Mouse (Mus musculus) embryonic facial prominence, embryonic 15.5 days (tissue): Measurements from ENCODE around the gene Daam2. TPM values are rescaled to one million over a fixed set of nuclear protein-coding genes. Genes with fewer than 3 reads are reported as not detected.
A peak's percentile ranks its signal among the peaks of the same experiment; 100 is the strongest.

Experiments used
- ATAC-seq: fragments of 200-750 bp; cut with Nextera tagmentation; 2 replicates; pipeline ENCODE4 v1.8.0; 2017; ENCODE audit warnings: low read depth, moderate TSS enrichment; ENCODE audit not compliant: insufficient number of reproducible peaks, low FRiP score, low TSS enrichment
- H3K27ac ChIP-seq: fragments of 300-500 bp; sonication (generic); replicated peaks from 2 replicates; pipeline ENCODE4 v1.5.1; 2015; ENCODE audit warnings: mild to moderate bottlenecking, inconsistent platforms
- H3K27me3 ChIP-seq: fragments of 300-500 bp; sonication (generic); 2 replicates; pipeline ENCODE4 v1.6.1; 2015; ENCODE audit warnings: inconsistent platforms
- H3K36me3 ChIP-seq: fragments of 300-500 bp; sonication (generic); 2 replicates; pipeline ENCODE4 v1.6.1; 2015; ENCODE audit warnings: mild to moderate bottlenecking, inconsistent platforms
- H3K4me1 ChIP-seq: fragments of 300-500 bp; sonication (generic); 2 replicates; pipeline ENCODE4 v1.6.1; 2015; ENCODE audit warnings: inconsistent platforms
- H3K4me2 ChIP-seq: fragments of 300-500 bp; sonication (generic); replicated peaks from 2 replicates; pipeline ENCODE4 v1.6.1; 2015; ENCODE audit warnings: mild to moderate bottlenecking, inconsistent platforms
- H3K4me3 ChIP-seq: fragments of 300-500 bp; sonication (generic); replicated peaks from 2 replicates; pipeline ENCODE4 v1.5.1; 2015; ENCODE audit warnings: mild to moderate bottlenecking, inconsistent platforms
- H3K9ac ChIP-seq: fragments of 300-500 bp; sonication (generic); 2 replicates; pipeline ENCODE4 v1.6.1; 2015; ENCODE audit warnings: inconsistent platforms
- H3K9me3 ChIP-seq: fragments of 300-500 bp; sonication (generic); replicated peaks from 2 replicates; pipeline ENCODE4 v1.6.1; 2016; ENCODE audit warnings: inconsistent platforms
- WGBS: fragments of 180-500 bp; shearing (Covaris S2); methylation state at CpG from one replicate; pipeline ENCODE4 v1.1.7; 2015; 5-methylcytosine and 5-hydroxymethylcytosine counted together
- polyA plus RNA-seq: library from polyadenylated mRNA; unstranded; fragments of >200 nt; fragmentation: Nextera tagmentation; extraction: Ambion mirVana; gene quantifications from 2 replicates; pipeline ENCODE4 v1.2.1, GENCODE M21; 2015

Gene Daam2
- polyA plus RNA-seq, 1 experiment from 2014 or later, result 13.1 TPM

GRCm38 (mm10) chr17:49481876-49482275 is 82.3 kb downstream of the Daam2 start:
- Histone ChIP-seq H3K4me3 (no peak overlapping the region), H3K9me3 (no peaks in the 10 kb centered on the region), H3K36me3 (peaks cover 51% of the 10 kb centered on the region), H3K27me3 (no peaks in the 10 kb centered on the region), H3K4me1 (no peaks in the 10 kb centered on the region), H3K9ac (no peak overlapping the region), H3K27ac (no peak overlapping the region), H3K4me2 (no peak overlapping the region)
- no peak for ATAC-seq
- WGBS, result 89% methylated on average over 3 of the region's 3 CpGs

GRCm38 (mm10) chr17:49477370-49477769 is 86.8 kb downstream of the Daam2 start:
- Histone ChIP-seq H3K9me3 (no peaks in the 10 kb centered on the region), H3K4me3 (no peak overlapping the region), H3K4me1 (peaks cover 7% of the 10 kb centered on the region; the same call in 1 of the 2 replicates), H3K36me3 (peaks cover 44% of the 10 kb centered on the region), H3K27ac (no peak overlapping the region), H3K9ac (no peak overlapping the region), H3K4me2 (no peak overlapping the region), H3K27me3 (no peaks in the 10 kb centered on the region)
- 68% methylated on average over 4 of the region's 4 CpGs for WGBS
- no peak for ATAC-seq

- Histone ChIP-seq H3K4me3 (no peak overlapping the region), H3K9me3 (no peaks in the 10 kb centered on the region), H3K4me1 (peaks cover 7% of the 10 kb centered on the region; the same call in 1 of the 2 replicates), H3K27me3 (no peaks in the 10 kb centered on the region), H3K4me2 (no peak overlapping the region), H3K27ac (no peak overlapping the region), H3K9ac (no peak overlapping the region), H3K36me3 (peaks cover 43% of the 10 kb centered on the region)
- ATAC-seq, result no peak
- 75% methylated on average over 1 of the region's 1 CpGs for WGBS
Measured at GRCm38 (mm10) chr17:49475174-49475573, 89.0 kb downstream of the Daam2 start.

GRCm38 (mm10) chr17:49474051-49474450 is 90.1 kb downstream of the Daam2 start:
- peaks cover 40% of the 10 kb centered on the region for H3K36me3 ChIP-seq
- H3K27ac ChIP-seq, result no peak overlapping the region
- H3K4me1 ChIP-seq, result peaks cover 7% of the 10 kb centered on the region; the same call in 1 of the 2 replicates
- WGBS, result 77% methylated on average over 4 of the region's 4 CpGs
- no peaks in the 10 kb centered on the region for H3K27me3 ChIP-seq
- H3K9me3 ChIP-seq, result no peaks in the 10 kb centered on the region
- H3K4me3 ChIP-seq, result no peak overlapping the region
- no peak for ATAC-seq
- H3K4me2 ChIP-seq, result no peak overlapping the region
- H3K9ac ChIP-seq, result no peak overlapping the region

GRCm38 (mm10) chr17:49472626-49473025 is 91.5 kb downstream of the Daam2 start:
- H3K27me3 ChIP-seq, result no peaks in the 10 kb centered on the region
- H3K36me3 ChIP-seq, result peaks cover 34% of the 10 kb centered on the region
- H3K4me2 ChIP-seq, result no peak overlapping the region
- peak; percentile 47; the same call in 1 of the 2 replicates for ATAC-seq
- H3K9ac ChIP-seq, result no peak overlapping the region
- peaks cover 7% of the 10 kb centered on the region; the same call in 1 of the 2 replicates for H3K4me1 ChIP-seq
- WGBS, result 53% methylated on average over 8 of the region's 8 CpGs
- H3K4me3 ChIP-seq, result no peak overlapping the region
- no peak overlapping the region for H3K27ac ChIP-seq
- no peaks in the 10 kb centered on the region for H3K9me3 ChIP-seq

- ATAC-seq, result no peak
- no peak overlapping the region for H3K9ac ChIP-seq
- no peak overlapping the region for H3K4me3 ChIP-seq
- H3K9me3 ChIP-seq, result no peaks in the 10 kb centered on the region
- H3K27me3 ChIP-seq, result no peaks in the 10 kb centered on the region
- no peak overlapping the region for H3K4me2 ChIP-seq
- H3K36me3 ChIP-seq, result peaks cover 43% of the 10 kb centered on the region
- no peak overlapping the region for H3K27ac ChIP-seq
- H3K4me1 ChIP-seq, result no peaks in the 10 kb centered on the region; the same call in 1 of the 2 replicates
- 29% methylated on average over 4 of the region's 4 CpGs for WGBS
Measured at GRCm38 (mm10) chr17:49468223-49468622, 95.9 kb downstream of the Daam2 start.

- Histone ChIP-seq H3K4me3 (no peak overlapping the region), H3K9ac (no peak overlapping the region), H3K36me3 (peaks cover 42% of the 10 kb centered on the region), H3K4me1 (no peaks in the 10 kb centered on the region), H3K4me2 (no peak overlapping the region), H3K27ac (no peak overlapping the region), H3K9me3 (no peaks in the 10 kb centered on the region), H3K27me3 (no peaks in the 10 kb centered on the region)
- ATAC-seq, result no peak
- WGBS, result 83% methylated on average over 3 of the region's 3 CpGs
Measured at GRCm38 (mm10) chr17:49464884-49465283, 99.3 kb downstream of the Daam2 start.

- H3K27ac ChIP-seq, result no peak overlapping the region
- H3K9me3 ChIP-seq, result no peaks in the 10 kb centered on the region
- no peaks in the 10 kb centered on the region for H3K27me3 ChIP-seq
- 91% methylated on average over 18 of the region's 18 CpGs for WGBS
- no peak overlapping the region for H3K9ac ChIP-seq
- no peak overlapping the region for H3K4me2 ChIP-seq
- no peak for ATAC-seq
- no peak overlapping the region for H3K4me3 ChIP-seq
- no peaks in the 10 kb centered on the region for H3K4me1 ChIP-seq
- H3K36me3 ChIP-seq, result peaks cover 61% of the 10 kb centered on the region
Measured at GRCm38 (mm10) chr17:49458386-49458785, 105.8 kb downstream of the Daam2 start.

- 90% methylated on average over 3 of the region's 3 CpGs for WGBS
Measured at GRCm38 (mm10) chr17:49457833-49458232, 106.3 kb downstream of the Daam2 start.

GRCm38 (mm10) chr17:49456334-49456733 is 107.8 kb downstream of the Daam2 start:
- Histone ChIP-seq H3K9me3 (no peaks in the 10 kb centered on the region), H3K4me1 (no peaks in the 10 kb centered on the region), H3K4me2 (no peak overlapping the region), H3K9ac (no peak overlapping the region), H3K27me3 (no peaks in the 10 kb centered on the region), H3K36me3 (peaks cover 58% of the 10 kb centered on the region), H3K4me3 (no peak overlapping the region), H3K27ac (no peak overlapping the region)
- no peak for ATAC-seq
- WGBS, result 80% methylated on average over 4 of the region's 4 CpGs

More at GRCm38 (mm10) chr17:49457833-49458232, 106.3 kb downstream of the Daam2 start:
- H3K4me2 ChIP-seq, result no peak overlapping the region
- no peak overlapping the region for H3K4me3 ChIP-seq
- H3K9me3 ChIP-seq, result no peaks in the 10 kb centered on the region
- no peaks in the 10 kb centered on the region for H3K4me1 ChIP-seq
- H3K9ac ChIP-seq, result no peak overlapping the region
- peaks cover 59% of the 10 kb centered on the region for H3K36me3 ChIP-seq
- no peak overlapping the region for H3K27ac ChIP-seq
- no peaks in the 10 kb centered on the region for H3K27me3 ChIP-seq
- ATAC-seq, result no peak

GRCm38 (mm10) chr17:49450922-49451321 is 113.2 kb downstream of the Daam2 start:
- Histone ChIP-seq H3K9me3 (no peaks in the 10 kb centered on the region), H3K4me1 (no peaks in the 10 kb centered on the region), H3K9ac (no peak overlapping the region), H3K27me3 (no peaks in the 10 kb centered on the region), H3K4me2 (no peak overlapping the region), H3K4me3 (no peak overlapping the region), H3K36me3 (peaks cover 32% of the 10 kb centered on the region), H3K27ac (0 out of 2 replicates have a peak overlapping the region, but pooled peaks have one; percentile 7)
- WGBS, result 84% methylated on average over 6 of the region's 6 CpGs
- no peak for ATAC-seq

GRCm38 (mm10) chr17:49449230-49449608 is 114.9 kb downstream of the Daam2 start:
- no peak overlapping the region for H3K4me3 ChIP-seq
- no peaks in the 10 kb centered on the region for H3K4me1 ChIP-seq
- H3K9ac ChIP-seq, result no peak overlapping the region
- H3K27ac ChIP-seq, result no peak overlapping the region
- no peak overlapping the region for H3K4me2 ChIP-seq
- H3K27me3 ChIP-seq, result no peaks in the 10 kb centered on the region
- ATAC-seq, result 0 out of 2 replicates have a peak, but pooled peaks have one; percentile 19
- H3K9me3 ChIP-seq, result no peaks in the 10 kb centered on the region
- H3K36me3 ChIP-seq, result peaks cover 19% of the 10 kb centered on the region
- 86% methylated on average over 8 of the region's 8 CpGs for WGBS
